Mouse (Mus musculus): ENCODE data around the gene Sirt3. TPM values are rescaled to one million over a fixed set of nuclear protein-coding genes. Genes with fewer than 3 reads are reported as not detected.
"Not testable (repeated sequence)": the region's sequence is repeated elsewhere in the genome, so short reads cannot be mapped to it uniquely, and the experiment has no call there.

The Sirt3 gene
- polyA plus RNA-seq, 1 experiment: 20.4 TPM

DNA sequence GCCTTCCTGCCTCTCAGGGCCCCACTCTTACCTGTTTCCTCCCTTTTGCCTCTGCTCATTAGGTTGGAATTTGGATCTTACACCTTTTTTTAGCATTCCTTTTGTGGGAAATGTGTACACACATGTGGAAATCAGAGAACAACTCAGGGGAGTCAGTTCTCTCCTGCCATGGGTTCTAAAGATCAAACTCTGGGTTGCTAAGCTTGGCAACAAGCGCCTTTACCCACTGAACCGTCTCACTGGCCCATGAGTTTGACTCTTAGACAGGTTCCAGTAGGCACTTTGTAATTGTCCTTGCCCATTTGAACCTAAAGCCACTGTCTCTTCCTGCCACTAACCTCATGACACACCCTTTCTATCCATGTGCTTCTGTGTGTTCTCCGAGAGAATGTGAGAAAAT is 12.5 kb upstream of the Sirt3 start:
- H3K4me3 ChIP-seq (ENCODE audit: low read depth, low read length): no peak overlapping the region
- WGBS: 85% methylated on average over 3 of the region's 3 CpGs
- TF ChIP-seq POLR2A (IDR thresholded peaks at IDR 0.05; ENCODE audit: low read depth, low read length) (no peak), CTCF (IDR thresholded peaks at IDR 0.05; ENCODE audit: extremely low read depth, insufficient read length, insufficient replicate concordance, low read depth, low read length) (no peak)
- no peaks in the 10 kb centered on the region for H3K27me3 ChIP-seq (ENCODE audit: control insufficient read depth, insufficient read depth, low read length)
- peaks cover 56% of the 10 kb centered on the region for H3K36me3 ChIP-seq (ENCODE audit: control insufficient read depth, insufficient read depth, low read length)
- no peak overlapping the region for H3K27ac ChIP-seq (ENCODE audit: insufficient read depth, low read depth, low read length)
- H3K4me1 ChIP-seq (ENCODE audit: control insufficient read depth, insufficient read depth, insufficient read length, low read length): no peaks in the 10 kb centered on the region

DNA sequence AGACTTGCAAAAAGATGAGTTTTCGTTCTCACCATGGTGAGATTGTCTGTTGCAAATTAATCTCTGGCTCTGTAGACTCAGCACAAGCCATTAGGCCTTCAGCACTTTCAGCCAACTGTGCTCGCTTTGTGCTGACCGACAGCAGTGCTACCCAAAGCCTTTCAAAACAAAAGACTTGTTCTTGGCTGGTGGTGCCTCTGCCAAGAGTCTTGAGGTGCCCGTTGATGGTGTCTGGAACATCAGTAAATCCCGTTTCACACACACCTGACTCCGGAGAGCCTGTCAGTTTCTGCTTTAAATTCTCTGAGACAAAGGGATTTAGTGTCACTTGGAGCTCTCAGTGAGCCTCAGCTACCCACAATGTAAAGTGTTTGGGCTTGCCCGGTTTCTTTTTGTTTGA is 11.9 kb upstream of the Sirt3 start:
- Histone ChIP-seq H3K4me1 (ENCODE audit: control insufficient read depth, insufficient read depth, insufficient read length, low read length) (no peaks in the 10 kb centered on the region), H3K36me3 (ENCODE audit: control insufficient read depth, insufficient read depth, low read length) (peaks cover 61% of the 10 kb centered on the region), H3K27ac (ENCODE audit: insufficient read depth, low read depth, low read length) (no peak overlapping the region), H3K27me3 (ENCODE audit: control insufficient read depth, insufficient read depth, low read length) (no peaks in the 10 kb centered on the region), H3K4me3 (ENCODE audit: low read depth, low read length) (no peak overlapping the region)
- 94% methylated on average over 7 of the region's 7 CpGs for WGBS
- TF ChIP-seq CTCF (IDR thresholded peaks at IDR 0.05; ENCODE audit: extremely low read depth, insufficient read length, insufficient replicate concordance, low read depth, low read length) (no peak), POLR2A (IDR thresholded peaks at IDR 0.05; ENCODE audit: low read depth, low read length) (no peak)

DNA sequence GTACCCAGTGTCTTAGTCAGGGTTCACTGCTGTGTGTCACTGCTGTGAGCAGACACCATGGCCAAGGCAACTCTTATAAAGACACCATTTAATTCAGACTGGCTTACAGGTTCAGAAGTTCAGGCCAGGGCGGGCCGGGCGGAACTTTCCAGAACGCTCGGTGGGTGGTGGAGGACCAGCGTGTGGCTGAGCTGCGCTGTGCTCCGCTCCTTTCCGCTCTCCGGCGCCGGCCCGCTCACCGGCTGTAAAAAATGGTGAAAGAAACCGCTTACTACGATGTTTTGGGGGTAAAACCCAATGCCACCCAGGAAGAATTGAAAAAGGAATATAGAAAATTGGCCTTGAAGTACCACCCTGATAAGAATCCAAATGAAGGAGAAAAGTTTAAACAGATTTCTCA is 8.5 kb upstream of the Sirt3 start:
- peaks cover 64% of the 10 kb centered on the region for H3K36me3 ChIP-seq (ENCODE audit: control insufficient read depth, insufficient read depth, low read length)
- not testable (repeated sequence) for H3K27me3 ChIP-seq (ENCODE audit: control insufficient read depth, insufficient read depth, low read length); H3K27ac ChIP-seq (ENCODE audit: insufficient read depth, low read depth, low read length); H3K4me3 ChIP-seq (ENCODE audit: low read depth, low read length); H3K4me1 ChIP-seq (ENCODE audit: control insufficient read depth, insufficient read depth, insufficient read length, low read length)
- WGBS: 95% methylated on average over 16 of the region's 16 CpGs

DNA sequence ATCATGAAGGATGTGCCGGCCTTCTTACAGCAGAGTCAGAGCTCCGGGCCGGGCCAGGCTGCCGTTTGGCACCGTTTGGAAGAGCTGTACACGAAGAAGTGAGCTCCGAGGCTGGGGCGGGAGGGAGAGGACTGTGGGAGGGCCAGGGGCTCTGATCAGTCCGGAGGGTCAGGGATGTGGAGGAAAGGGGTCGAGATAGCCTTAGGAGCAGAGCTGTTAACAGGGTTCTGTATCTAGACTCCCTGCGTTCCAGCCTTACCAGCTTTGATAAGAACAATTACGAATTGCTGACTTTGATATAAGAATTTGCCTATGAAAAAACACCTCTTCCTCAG is 327 bp upstream of the Sirt3 start:
- TF ChIP-seq CTCF (IDR thresholded peaks at IDR 0.05; ENCODE audit: extremely low read depth, insufficient read length, insufficient replicate concordance, low read depth, low read length) (no peak), POLR2A (IDR thresholded peaks at IDR 0.05; ENCODE audit: low read depth, low read length) (no peak)
- H3K27me3 ChIP-seq (ENCODE audit: control insufficient read depth, insufficient read depth, low read length): no peaks in the 10 kb centered on the region
- H3K4me1 ChIP-seq (ENCODE audit: control insufficient read depth, insufficient read depth, insufficient read length, low read length): peaks cover 2% of the 10 kb centered on the region; the same call in 1 of the 2 replicates
- WGBS: under 1% methylated on average over 12 of the region's 12 CpGs
- peaks cover 16% of the 10 kb centered on the region for H3K36me3 ChIP-seq (ENCODE audit: control insufficient read depth, insufficient read depth, low read length)
- 0 out of 2 replicates have a peak overlapping the region, but pooled peaks have one; percentile 4 for H3K27ac ChIP-seq (ENCODE audit: insufficient read depth, low read depth, low read length)
- peak overlapping the region; percentile 98 for H3K4me3 ChIP-seq (ENCODE audit: low read depth, low read length)

DNA sequence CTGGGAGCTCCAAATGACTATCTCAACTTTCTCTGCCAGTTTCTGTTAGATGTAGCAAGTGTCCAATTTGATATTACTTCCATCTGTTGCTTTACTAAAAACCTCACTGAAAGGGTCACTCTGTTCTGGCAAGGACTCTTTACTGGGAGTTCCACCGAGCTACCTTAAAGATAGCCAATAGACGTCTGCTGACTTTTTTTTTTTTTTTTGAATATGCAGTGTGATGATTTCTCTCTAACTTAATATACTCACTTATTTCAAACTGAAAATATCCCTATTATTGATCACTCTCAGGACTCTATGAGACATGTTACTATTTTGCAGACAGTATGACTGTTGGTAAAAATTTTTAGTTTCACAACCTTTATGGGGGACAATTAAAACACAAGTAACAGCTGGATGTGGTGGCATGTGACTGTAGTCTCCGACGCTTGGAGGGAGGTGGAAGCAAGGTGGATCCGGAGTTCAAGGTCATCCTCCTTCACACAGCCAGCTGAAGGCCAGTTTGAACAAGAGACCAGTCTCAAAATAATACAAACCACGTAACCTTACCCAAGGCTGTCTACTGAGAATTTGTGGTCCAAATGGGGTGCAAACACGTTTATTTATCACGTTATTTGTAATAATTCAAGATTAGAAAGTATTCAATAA is 1.1 kb downstream of the Sirt3 start:
- no peaks in the 10 kb centered on the region for H3K27me3 ChIP-seq (ENCODE audit: control insufficient read depth, insufficient read depth, low read length)
- H3K4me3 ChIP-seq (ENCODE audit: low read depth, low read length): peak overlapping the region; percentile 98
- WGBS: 4% methylated on average over 8 of the region's 8 CpGs
- H3K27ac ChIP-seq (ENCODE audit: insufficient read depth, low read depth, low read length): 0 out of 2 replicates have a peak overlapping the region, but pooled peaks have one; percentile 16
- peaks cover 12% of the 10 kb centered on the region for H3K36me3 ChIP-seq (ENCODE audit: control insufficient read depth, insufficient read depth, low read length)
- peaks cover 2% of the 10 kb centered on the region; the same call in 1 of the 2 replicates for H3K4me1 ChIP-seq (ENCODE audit: control insufficient read depth, insufficient read depth, insufficient read length, low read length)
- TF ChIP-seq POLR2A (IDR thresholded peaks at IDR 0.05; ENCODE audit: low read depth, low read length) (no peak), CTCF (IDR thresholded peaks at IDR 0.05; ENCODE audit: extremely low read depth, insufficient read length, insufficient replicate concordance, low read depth, low read length) (no peak)

DNA sequence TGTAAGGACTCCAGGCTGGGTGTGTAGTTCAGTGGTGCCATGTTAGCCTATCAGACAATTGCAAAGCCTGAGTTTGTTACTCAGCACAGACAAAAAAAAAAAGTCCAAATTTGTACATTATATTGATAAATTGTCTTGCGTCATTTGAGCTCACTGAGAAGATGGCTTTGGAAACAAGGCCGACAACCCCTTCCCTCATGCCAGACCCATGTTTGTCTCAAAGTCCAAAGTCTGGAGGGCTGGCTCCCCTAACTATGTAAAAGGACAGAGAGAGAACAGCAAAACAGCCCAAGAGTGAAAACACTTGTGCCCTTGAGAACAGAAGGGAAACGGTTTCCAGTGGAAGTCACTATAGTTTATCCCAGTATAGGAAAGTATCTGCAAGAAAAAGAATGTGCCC is 1.7 kb downstream of the Sirt3 start:
- peaks cover 2% of the 10 kb centered on the region; the same call in 1 of the 2 replicates for H3K4me1 ChIP-seq (ENCODE audit: control insufficient read depth, insufficient read depth, insufficient read length, low read length)
- no peak overlapping the region for H3K4me3 ChIP-seq (ENCODE audit: low read depth, low read length)
- H3K27ac ChIP-seq (ENCODE audit: insufficient read depth, low read depth, low read length): no peak overlapping the region
- WGBS: 45% methylated on average over 3 of the region's 3 CpGs
- TF ChIP-seq POLR2A (IDR thresholded peaks at IDR 0.05; ENCODE audit: low read depth, low read length) (no peak), CTCF (IDR thresholded peaks at IDR 0.05; ENCODE audit: extremely low read depth, insufficient read length, insufficient replicate concordance, low read depth, low read length) (no peak)
- no peaks in the 10 kb centered on the region for H3K27me3 ChIP-seq (ENCODE audit: control insufficient read depth, insufficient read depth, low read length)
- H3K36me3 ChIP-seq (ENCODE audit: control insufficient read depth, insufficient read depth, low read length): peaks cover 15% of the 10 kb centered on the region

DNA sequence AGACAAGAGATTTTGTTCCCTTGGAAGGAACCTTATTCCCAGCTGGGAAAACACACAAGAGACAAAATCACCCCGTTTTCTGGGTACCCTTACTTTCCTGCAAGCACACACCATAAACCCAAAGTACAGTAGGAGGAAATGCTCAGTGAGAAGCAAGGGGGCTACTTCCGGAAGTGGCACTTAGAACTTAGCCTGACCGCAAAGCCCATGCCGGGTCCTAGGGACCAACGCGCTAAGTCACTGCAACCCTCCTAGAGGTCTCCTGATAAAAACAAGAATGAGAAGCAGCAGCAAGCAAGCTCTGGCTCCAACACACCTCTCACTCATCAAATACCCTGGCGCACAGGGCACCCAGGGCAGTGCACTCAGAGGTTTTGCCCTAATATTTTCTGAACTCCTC is 2.8 kb downstream of the Sirt3 start:
- no peak overlapping the region for H3K27ac ChIP-seq (ENCODE audit: insufficient read depth, low read depth, low read length)
- peaks cover 2% of the 10 kb centered on the region; the same call in 1 of the 2 replicates for H3K4me1 ChIP-seq (ENCODE audit: control insufficient read depth, insufficient read depth, insufficient read length, low read length)
- no peaks in the 10 kb centered on the region for H3K27me3 ChIP-seq (ENCODE audit: control insufficient read depth, insufficient read depth, low read length)
- H3K36me3 ChIP-seq (ENCODE audit: control insufficient read depth, insufficient read depth, low read length): peaks cover 17% of the 10 kb centered on the region
- TF ChIP-seq POLR2A (IDR thresholded peaks at IDR 0.05; ENCODE audit: low read depth, low read length) (no peak), CTCF (IDR thresholded peaks at IDR 0.05; ENCODE audit: extremely low read depth, insufficient read length, insufficient replicate concordance, low read depth, low read length) (no peak)
- 75% methylated on average over 7 of the region's 7 CpGs for WGBS
- no peak overlapping the region for H3K4me3 ChIP-seq (ENCODE audit: low read depth, low read length)

All from small intestine, adult 2 months (tissue).